Mouse (Mus musculus) mammary gland, adult 2 months (tissue): ENCODE data around the gene Fam69b. TPM values are rescaled to one million over a fixed set of nuclear protein-coding genes. Genes with fewer than 3 reads are reported as not detected.

ENCODE experiments used
- polyA plus RNA-seq: library from polyadenylated mRNA; depleted of rRNA; stranded (reverse); fragments of >200 nt; gene quantifications from 2 replicates; pipeline ENCODE4 v1.2.3, GENCODE M21; 2012; ENCODE audit warnings: low replicate concordance; rRNA removed

The Fam69b gene
- polyA plus RNA-seq = 33.4 and 38.4 TPM in 2 replicates

GRCm38 (mm10) chr2:26627921-26628739, at the start of gene Fam69b:
Gene Fam69b, plus strand, starts transcription at chr2:26628457.

GRCm38 (mm10) chr2:26579714-26580113, 48.5 kb upstream of the Fam69b start, which contains the start of gene Egfl7:
Gene Egfl7, plus strand, starts transcription at chr2:26580014.

GRCm38 (mm10) chr2:26586294-26587043, 41.8 kb upstream of the Fam69b start, which contains the start of gene Gm20532:
Gene Gm20532, plus strand, starts transcription at chr2:26586639.

GRCm38 (mm10) chr2:26603720-26604671, 24.3 kb upstream of the Fam69b start, which contains the start of gene Agpat2:
Gene Agpat2, minus strand, starts transcription at chr2:26604417.

GRCm38 (mm10) chr2:26671182-26671581, 42.9 kb downstream of the Fam69b start, which contains the start of gene Lcn4:
Gene Lcn4, minus strand, starts transcription at chr2:26671282.

Other genes with a start within 250 kb of the Fam69b start
- gene Snapc4, start 247.8 kb upstream of the Fam69b start, polyA plus RNA-seq = 37.3 and 48.9 TPM in 2 replicates
- 85.9 and 95.2 TPM in 2 replicates for gene Entr1, start 239.1 kb upstream of the Fam69b start, polyA plus RNA-seq
- gene Pmpca, start 239.1 kb upstream of the Fam69b start, polyA plus RNA-seq = 26.6 and 59.7 TPM in 2 replicates
- 32.3 and 33.1 TPM in 2 replicates for gene Inpp5e, start 219.3 kb upstream of the Fam69b start, polyA plus RNA-seq
- gene Sec16a, start 183.2 kb upstream of the Fam69b start, polyA plus RNA-seq = 103 and 116 TPM in 2 replicates
- 51.4 and 106 TPM in 2 replicates for gene Notch1, start 111.8 kb upstream of the Fam69b start, polyA plus RNA-seq
- 381 and 497 TPM in 2 replicates for gene Egfl7, start 48.4 kb upstream of the Fam69b start, polyA plus RNA-seq
- gene Gm20532, start 41.8 kb upstream of the Fam69b start, polyA plus RNA-seq = not detected in 2 replicates
- 1,162 and 1,266 TPM in 2 replicates for gene Agpat2, start 24.0 kb upstream of the Fam69b start, polyA plus RNA-seq
- gene Lcn4, start 42.8 kb downstream of the Fam69b start, polyA plus RNA-seq = 0.66 and 1.3 TPM in 2 replicates
- gene Abo, start 236.5 kb downstream of the Fam69b start, polyA plus RNA-seq = not detected in 2 replicates